9 mouse cellular contexts compared by ENCODE assay signal in genomic region chr3:122480065-122480675, GRCm38 (mm10).
DNase-seq lines count a peak whose midpoint lies in the region; ATAC-seq and TF ChIP-seq lines count a peak whose summit lies in the region.
"Had no signal": no experiment of that assay in that cellular context is flagged by ENCODE, and none has a peak within 500 bp of the region (broad histone marks: within the 10 kb centered on the region; RNA-seq: fewer than 3 reads in every experiment).

No protein-coding gene starts in this region.

- no peak; the same call in 1 of the 2 replicates for ATAC-seq in midbrain, embryonic 14.5 days (ENCODE audit: low FRiP score, low TSS enrichment)

- no peak overlapping the region for H3K9ac ChIP-seq in CH12.LX (ENCODE audit: insufficient read depth, low read depth)
- H3K9ac ChIP-seq in midbrain, embryonic 14.5 days (replicated peaks; ENCODE audit: low read length) = no peak overlapping the region
- H3K9ac ChIP-seq: limb, embryonic 15.5 days had no signal

- no peak for TF ChIP-seq EP300 in CH12.LX (IDR thresholded peaks at IDR 0.05; ENCODE audit: low read length)

- peaks cover 3% of the 10 kb centered on the region for H3K79me2 ChIP-seq in CH12.LX (replicated peaks; ENCODE audit: control insufficient read depth, extremely low read depth, insufficient read depth, poor library complexity, severe bottlenecking)

- no peaks in the 10 kb centered on the region for H3K9me3 ChIP-seq in CH12.LX (replicated peaks; ENCODE audit: low read length)
- no peaks in the 10 kb centered on the region for H3K9me3 ChIP-seq in midbrain, embryonic 14.5 days (ENCODE audit: control insufficient read depth, low read length)
- H3K9me3 ChIP-seq: limb, embryonic 15.5 days had no signal

- no peak for TF ChIP-seq POLR2A in CH12.LX (IDR thresholded peaks at IDR 0.05; ENCODE audit: low read depth, low read length)
- TF ChIP-seq POLR2A in kidney, adult 2 months (IDR thresholded peaks at IDR 0.05; ENCODE audit: low read depth, low read length) = no peak

- no peak overlapping the region for H3K27ac ChIP-seq in layer of hippocampus, adult 2 months
- 0 out of 2 replicates have a peak overlapping the region, but pooled peaks have one; percentile 6 for H3K27ac ChIP-seq in CH12.LX (ENCODE audit: insufficient read depth, low read depth)
- H3K27ac ChIP-seq in midbrain, embryonic 14.5 days (replicated peaks; ENCODE audit: low read depth, low read length) = no peak overlapping the region
- H3K27ac ChIP-seq in kidney, adult 2 months (ENCODE audit: insufficient read depth, low read depth, low read length) = no peak overlapping the region
- H3K27ac ChIP-seq: limb, embryonic 15.5 days had no signal

- in situ Hi-C loops in CH12.LX (cut with MboI; ENCODE audit: low pct_ligation_motif_present, low pct_unique_long_range_greater_than_20kb, low sequenced_read_pairs) = no loop called here

- H3K4me1 ChIP-seq in CH12.LX (ENCODE audit: control insufficient read depth in 1 of 2, insufficient read depth in 2 of 2) = peaks cover 20 to 95% of the 10 kb centered on the region in 2 experiments
- peaks cover 63% of the 10 kb centered on the region for H3K4me1 ChIP-seq in midbrain, embryonic 14.5 days (ENCODE audit: control insufficient read depth, insufficient read depth, low read length)
- no peaks in the 10 kb centered on the region for H3K4me1 ChIP-seq in kidney, adult 2 months (ENCODE audit: control insufficient read depth, insufficient read depth, low read length)

- no peak for TF ChIP-seq CTCF in layer of hippocampus, adult 2 months (conservative IDR thresholded peaks at IDR 0.05)
- TF ChIP-seq CTCF in CH12.LX (conservative IDR thresholded peaks at IDR 0.05 in 1 of 2, IDR thresholded peaks at IDR 0.05 in 1 of 2; ENCODE audit: low read depth in 2 of 2, low read length in 2 of 2) = no peak
- no peak for TF ChIP-seq CTCF in kidney, adult 2 months (conservative IDR thresholded peaks at IDR 0.05; ENCODE audit: insufficient read depth, insufficient read length, low read depth, low read length)

- no peak overlapping the region for H3K4me2 ChIP-seq in CH12.LX (ENCODE audit: insufficient read depth, low read depth, poor library complexity, severe bottlenecking)
- H3K4me2 ChIP-seq in midbrain, embryonic 14.5 days (ENCODE audit: low read length) = no peak overlapping the region
- H3K4me2 ChIP-seq: limb, embryonic 15.5 days had no signal

- peak; percentile 48 to 68 for DNase-seq in layer of hippocampus, adult 2 months (ENCODE audit: low spot score in 2 of 2)
- no peak for DNase-seq in layer of hippocampus, postnatal 25 days (ENCODE audit: extremely low spot score in 1 of 2, low spot score in 1 of 2)
- peak; percentile 40 for DNase-seq in CH12.LX (ENCODE audit: extremely low read depth)
- peak; percentile 52 to 63 for DNase-seq in frontal cortex, postnatal 10 days (ENCODE audit: low spot score in 2 of 2)
- DNase-seq in midbrain, embryonic 14.5 days = peak; percentile 76
- no peak for DNase-seq in kidney, adult 2 months
- no peak for DNase-seq in ovary, postnatal 14 days (ENCODE audit: low spot score)
- DNase-seq in kidney, postnatal 25 days = no peak

- WGBS in midbrain, embryonic 14.5 days = 28% methylated on average over 8 of the region's 8 CpGs
- WGBS in kidney, adult 2 months = 35% methylated on average over 8 of the region's 8 CpGs

- H3K36me3 ChIP-seq in CH12.LX (replicated peaks in 1 of 2; ENCODE audit: control insufficient read depth in 1 of 2, insufficient read depth in 1 of 2, low read length in 1 of 2) = peaks cover 22 to 96% of the 10 kb centered on the region in 2 experiments
- H3K36me3 ChIP-seq in midbrain, embryonic 14.5 days (ENCODE audit: control insufficient read depth, insufficient read depth, low read length) = no peaks in the 10 kb centered on the region
- H3K36me3 ChIP-seq in kidney, adult 2 months (ENCODE audit: control insufficient read depth, insufficient read depth, low read length) = no peaks in the 10 kb centered on the region
- H3K36me3 ChIP-seq: limb, embryonic 15.5 days had no signal

- H3K27me3 ChIP-seq in CH12.LX (replicated peaks) = no peaks in the 10 kb centered on the region
- no peaks in the 10 kb centered on the region for H3K27me3 ChIP-seq in midbrain, embryonic 14.5 days (ENCODE audit: control insufficient read depth, insufficient read depth, low read length)
- H3K27me3 ChIP-seq in kidney, adult 2 months (replicated peaks; ENCODE audit: control insufficient read depth, insufficient read depth, low read length) = no peaks in the 10 kb centered on the region
- H3K27me3 ChIP-seq: limb, embryonic 15.5 days had no signal

- dilution Hi-C loops in CH12.LX (cut with MboI; ENCODE audit: extremely low pct_ligation_motif_present, extremely low pct_unique_long_range_greater_than_20kb, low sequenced_read_pairs) = no loop called here

- no peak for TF ChIP-seq RAD21 in CH12.LX (IDR thresholded peaks at IDR 0.05; ENCODE audit: low read depth, low read length)

- H3K4me3 ChIP-seq in layer of hippocampus, adult 2 months = no peak overlapping the region
- peak overlapping the region in 1 of 3 experiments; percentile 5 for H3K4me3 ChIP-seq in CH12.LX (replicated peaks in 1 of 3; ENCODE audit: low read depth in 2 of 3, low read length in 2 of 3, poor library complexity in 1 of 3)
- no peak overlapping the region for H3K4me3 ChIP-seq in midbrain, embryonic 14.5 days (replicated peaks; ENCODE audit: low read depth, low read length)
- H3K4me3 ChIP-seq in kidney, adult 2 months (ENCODE audit: insufficient read depth, low read depth, low read length) = no peak overlapping the region
- H3K4me3 ChIP-seq: limb, embryonic 15.5 days had no signal

TF ChIP-seq in CH12.LX, 34 proteins besides CTCF, POLR2A, EP300 and RAD21:
- no peak for TF ChIP-seq TCF12 (IDR thresholded peaks at IDR 0.05; ENCODE audit: low read depth, low read length)

Comparison
In these comparisons a context has a peak if more than half of its experiments do, and no peak if none do; other contexts are left out.
1. DNase-seq: peak in layer of hippocampus, adult 2 months (2 of 2), CH12.LX (single experiment), frontal cortex, postnatal 10 days (2 of 2) and midbrain, embryonic 14.5 days (single experiment); none in layer of hippocampus, postnatal 25 days (0 of 2), kidney, adult 2 months (single experiment), ovary, postnatal 14 days (single experiment) and kidney, postnatal 25 days (0 of 2).